Mouse (Mus musculus) MEL-GATA-1-ER (cell line): ENCODE measurements around the gene Myo18b.

ENCODE experiments used
- DNase-seq: peaks from one replicate; pipeline ENCODE4 v3.0.0-alpha.2; 2012; ENCODE audit warnings: low read depth; ENCODE audit errors: extremely low read depth

Gene Myo18b

GRCm38 (mm10) chr5:112895674-112896654 is at the start of gene Myo18b:
TSS of gene Myo18b (minus strand) at chr5:112896362.
- no peak for DNase-seq

- no peak for DNase-seq
Observed at GRCm38 (mm10) chr5:112945925-112946324, 49.8 kb upstream of the Myo18b start.

GRCm38 (mm10) chr5:112942244-112942643 is 46.1 kb upstream of the Myo18b start:
- DNase-seq: no peak

DNA sequence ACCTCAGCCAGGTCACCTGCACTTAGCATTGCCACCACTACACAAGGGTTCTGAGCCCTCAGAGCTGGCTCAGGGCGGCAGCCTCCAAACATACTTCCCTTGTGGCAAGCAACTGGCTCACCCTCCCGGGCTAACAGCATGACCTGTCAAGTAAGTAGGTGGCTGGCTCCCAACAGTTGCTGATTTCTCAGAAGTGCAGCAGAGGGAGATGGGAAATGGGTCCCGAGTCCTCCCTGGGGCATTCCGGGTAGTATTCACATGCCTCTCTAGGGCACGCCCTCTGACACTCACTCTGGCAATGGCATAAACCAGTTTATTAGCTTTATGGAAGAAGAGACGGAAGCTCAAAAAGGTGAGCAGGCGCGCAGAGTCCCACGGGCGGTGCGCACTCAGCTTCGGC is 44.8 kb upstream of the Myo18b start:
- DNase-seq: no peak

DNA sequence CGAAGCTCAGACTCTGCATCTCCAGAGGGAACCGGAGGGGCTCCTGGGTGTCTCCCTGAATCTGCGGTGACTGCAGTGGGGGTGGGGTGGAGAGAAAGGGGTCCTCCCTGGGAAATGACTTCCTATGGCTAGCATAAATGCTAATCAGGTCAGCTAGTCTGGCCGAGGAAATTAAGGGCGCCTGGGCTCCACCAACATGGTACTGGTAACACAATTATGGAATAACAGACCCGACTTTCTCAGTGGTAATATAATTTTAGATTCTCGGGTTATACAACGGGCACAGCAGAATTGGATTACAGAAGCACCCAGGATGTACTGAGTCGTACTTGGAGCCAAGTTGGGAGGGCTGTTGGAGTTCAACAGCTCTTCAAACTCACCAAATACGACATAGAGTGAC is 40.5 kb upstream of the Myo18b start:
- DNase-seq: no peak

GRCm38 (mm10) chr5:112935436-112935835 is 39.3 kb upstream of the Myo18b start:
- no peak for DNase-seq

GRCm38 (mm10) chr5:112932878-112933567 is 36.9 kb upstream of the Myo18b start:
- DNase-seq: no peak

DNA sequence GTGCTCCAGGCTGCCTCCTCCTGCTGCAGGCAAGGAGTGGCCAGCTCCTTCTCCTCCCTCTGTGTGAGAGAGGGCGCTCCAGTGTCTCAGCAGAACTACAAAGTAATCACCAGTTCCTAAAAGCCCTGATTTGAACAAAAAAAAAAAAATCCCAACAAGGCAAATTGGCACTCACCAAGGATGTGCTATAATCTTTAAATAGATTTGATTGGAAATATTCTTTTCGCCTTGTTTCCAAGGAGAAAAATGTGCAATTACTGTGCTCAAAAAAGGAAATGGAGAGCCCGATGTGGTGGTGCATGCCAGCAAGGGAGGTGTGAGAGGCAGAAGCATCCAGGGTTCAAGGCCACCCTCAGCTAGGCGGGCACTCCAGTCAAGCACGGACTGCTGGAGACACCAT is 35.7 kb upstream of the Myo18b start:
- no peak for DNase-seq

- DNase-seq: no peak
Observed at GRCm38 (mm10) chr5:112928201-112928881, 32.2 kb upstream of the Myo18b start.

- no peak for DNase-seq
Observed at GRCm38 (mm10) chr5:112925422-112925821, 29.3 kb upstream of the Myo18b start.

- DNase-seq: no peak
Observed at GRCm38 (mm10) chr5:112924806-112925205, 28.6 kb upstream of the Myo18b start.

- DNase-seq: no peak
Observed at GRCm38 (mm10) chr5:112923841-112924240, 27.7 kb upstream of the Myo18b start.

DNA sequence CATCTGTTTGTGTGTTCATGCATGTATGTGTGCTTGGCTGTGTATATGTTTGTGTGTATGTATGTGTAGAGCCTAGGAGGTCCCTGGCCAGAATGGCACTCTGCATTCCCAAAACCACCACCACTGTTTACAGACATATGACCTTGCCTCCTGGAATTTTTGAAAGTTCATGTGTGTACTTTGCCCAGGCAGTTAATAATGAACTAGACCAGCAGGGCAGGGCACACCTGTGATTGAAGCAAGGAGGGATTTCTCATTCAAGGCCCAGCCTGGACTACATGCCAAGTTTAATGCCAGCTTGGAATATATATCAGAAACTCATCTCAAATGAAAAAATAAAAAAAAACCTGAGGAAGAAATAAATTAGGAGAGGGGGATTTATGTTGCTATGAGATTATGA is 25.8 kb upstream of the Myo18b start:
- no peak for DNase-seq

- no peak for DNase-seq
Observed at GRCm38 (mm10) chr5:112910381-112910780, 14.2 kb upstream of the Myo18b start.

DNA sequence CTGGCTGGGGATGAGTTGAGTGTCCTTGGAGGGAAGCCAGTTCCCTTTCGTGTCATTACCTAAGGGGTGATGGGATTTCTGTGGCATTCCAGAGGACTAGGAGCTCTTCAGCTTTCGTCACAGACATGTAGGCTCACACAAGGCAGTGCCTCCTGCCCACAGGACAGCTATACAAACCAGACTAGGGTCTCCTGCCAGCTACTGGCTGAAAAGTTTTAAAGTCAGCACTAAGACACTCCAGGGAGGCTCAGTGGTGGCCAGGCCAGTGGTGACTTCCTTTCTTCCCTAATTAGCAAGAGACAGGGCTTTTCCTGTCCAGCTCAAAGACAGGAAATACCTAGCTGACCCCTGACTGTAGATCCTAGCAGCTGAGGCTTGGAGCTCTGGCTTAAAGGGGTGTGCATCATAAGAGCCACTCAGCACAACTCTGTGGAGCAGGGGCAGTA is 12.0 kb upstream of the Myo18b start:
- no peak for DNase-seq

DNA sequence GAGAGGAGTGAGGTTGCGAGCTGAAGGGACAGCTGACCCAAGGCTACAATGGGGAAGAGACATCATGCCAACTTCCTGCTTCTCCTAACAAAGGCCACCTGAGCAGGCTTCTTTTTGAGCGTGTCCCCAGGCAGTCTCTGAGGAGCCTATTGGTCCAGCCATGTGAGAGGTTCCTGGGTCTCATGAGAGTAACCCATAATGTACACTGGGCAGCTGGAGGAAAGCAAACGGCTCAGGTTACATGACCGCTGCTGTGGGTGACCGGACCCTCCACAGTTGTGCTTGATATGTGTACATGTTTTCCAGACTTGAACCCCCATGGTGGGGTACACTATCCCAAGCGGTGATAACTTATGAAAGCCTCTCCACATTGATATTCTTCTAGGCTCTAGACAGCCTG is 11.3 kb upstream of the Myo18b start:
- no peak for DNase-seq

- no peak for DNase-seq
Observed at GRCm38 (mm10) chr5:112893462-112894060, 2.6 kb downstream of the Myo18b start.

- no peak for DNase-seq
Observed at GRCm38 (mm10) chr5:112892411-112892810, 3.8 kb downstream of the Myo18b start.

GRCm38 (mm10) chr5:112888651-112889050 is 7.5 kb downstream of the Myo18b start:
- no peak for DNase-seq

DNA sequence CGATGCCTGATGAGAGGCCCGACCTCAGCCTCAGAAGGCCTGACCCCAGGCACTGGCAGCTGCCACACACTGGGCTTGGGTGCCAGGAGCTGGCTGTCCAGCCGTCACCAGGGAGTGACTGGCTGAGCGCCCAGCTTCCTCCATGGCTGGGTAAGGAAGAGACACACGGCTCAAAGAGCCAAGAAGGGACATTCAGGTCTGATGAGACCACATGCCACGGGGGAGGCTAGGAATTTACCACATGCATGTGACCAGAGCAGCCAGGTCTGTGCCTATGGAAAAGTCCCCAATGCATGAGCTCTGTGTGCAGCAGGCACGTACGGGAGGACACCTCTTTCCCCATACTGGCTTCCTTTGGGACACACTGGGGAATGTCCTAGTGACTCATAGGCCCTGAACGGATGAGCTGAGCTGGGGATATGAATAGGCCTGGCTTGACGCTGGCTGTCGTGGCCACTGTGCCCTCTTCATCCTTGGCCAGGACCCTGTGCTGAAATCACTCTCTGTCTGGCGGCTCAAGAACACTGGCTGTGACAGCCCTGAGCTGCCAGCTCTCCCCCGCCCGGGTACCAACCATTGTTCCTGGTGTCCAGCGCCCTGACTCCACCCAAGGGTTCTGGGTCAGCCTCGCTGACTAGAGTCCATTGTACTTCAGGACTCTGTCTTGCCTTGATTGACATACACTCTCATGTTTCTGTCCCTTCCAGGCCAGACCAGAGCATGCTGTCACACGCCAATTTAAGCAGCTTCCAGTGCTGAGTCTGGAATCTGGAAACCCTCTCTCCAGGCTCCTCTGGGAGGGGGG is 9.3 kb downstream of the Myo18b start:
- no peak for DNase-seq
